Mouse (Mus musculus) lung, postnatal 25 days (tissue): ENCODE results near the gene Hs2st1.

Experiments used
- DNase-seq: peaks from one replicate; pipeline ENCODE4 v3.0.0; 2022; ENCODE audit warnings: low spot score

The Hs2st1 gene

GRCm38 (mm10) chr3:144584789-144585553 lies 15.0 kb upstream of the Hs2st1 start:
- DNase-seq: no peak

GRCm38 (mm10) chr3:144583789-144584188 lies 13.8 kb upstream of the Hs2st1 start:
- no peak for DNase-seq

GRCm38 (mm10) chr3:144582306-144582705 lies 12.3 kb upstream of the Hs2st1 start:
- no peak for DNase-seq

- no peak for DNase-seq
These were observed 11.9 kb upstream of the Hs2st1 start for GRCm38 (mm10) chr3:144581842-144582241.

GRCm38 (mm10) chr3:144580281-144580680 lies 10.3 kb upstream of the Hs2st1 start:
- DNase-seq: no peak

GRCm38 (mm10) chr3:144579796-144580195 lies 9.8 kb upstream of the Hs2st1 start:
- no peak for DNase-seq

- DNase-seq: no peak
These were observed 8.9 kb upstream of the Hs2st1 start for GRCm38 (mm10) chr3:144578921-144579320.

GRCm38 (mm10) chr3:144577366-144578340 lies 7.7 kb upstream of the Hs2st1 start:
- no peak for DNase-seq

- DNase-seq: peak; percentile 77
These were observed 4.3 kb upstream of the Hs2st1 start for GRCm38 (mm10) chr3:144574256-144574655.

- no peak for DNase-seq
These were observed 971 bp upstream of the Hs2st1 start for GRCm38 (mm10) chr3:144570816-144571487.

GRCm38 (mm10) chr3:144569401-144569971 lies 495 bp downstream of the Hs2st1 start:
- peak; percentile 18 for DNase-seq

- DNase-seq: peak; percentile 55
These were observed 1.1 kb downstream of the Hs2st1 start for GRCm38 (mm10) chr3:144568861-144569361.

- DNase-seq: peak; percentile 32
These were observed 4.8 kb downstream of the Hs2st1 start for GRCm38 (mm10) chr3:144565212-144565611.

GRCm38 (mm10) chr3:144563916-144564315 lies 6.1 kb downstream of the Hs2st1 start:
- DNase-seq: no peak

GRCm38 (mm10) chr3:144561511-144562250 lies 8.3 kb downstream of the Hs2st1 start:
- DNase-seq: no peak

GRCm38 (mm10) chr3:144558274-144558673 lies 11.7 kb downstream of the Hs2st1 start:
- no peak for DNase-seq

- no peak for DNase-seq
These were observed 13.2 kb downstream of the Hs2st1 start for GRCm38 (mm10) chr3:144556625-144557324.

- DNase-seq: no peak
These were observed 14.8 kb downstream of the Hs2st1 start for GRCm38 (mm10) chr3:144555144-144555543.

GRCm38 (mm10) chr3:144554503-144554902 lies 15.5 kb downstream of the Hs2st1 start:
- no peak for DNase-seq

GRCm38 (mm10) chr3:144553942-144554341 lies 16.0 kb downstream of the Hs2st1 start:
- no peak for DNase-seq
